Comparison of ENCODE assay signal across 8 mouse cellular contexts in genomic region chr8:77516845-77517244, GRCm38 (mm10). TPM values are rescaled to one million over a fixed set of nuclear protein-coding genes. Genes with fewer than 3 reads are reported as not detected.
DNase-seq lines count a peak whose midpoint lies in the region; ATAC-seq and TF ChIP-seq lines count a peak whose summit lies in the region.

No protein-coding gene starts in this region.

- DNase-seq in thymus, adult 2 months: peak; percentile 25
- DNase-seq in thymus, postnatal 0 days (ENCODE audit: low spot score): no peak
- DNase-seq in embryo, embryonic 10.5 days (ENCODE audit: low spot score): peak; percentile 61
- DNase-seq in hindbrain, embryonic 14.5 days (ENCODE audit: low spot score): no peak
- DNase-seq in liver, embryonic 11.5 days (ENCODE audit: low spot score): no peak
- DNase-seq in gastrocnemius, adult 8-10 months (ENCODE audit: low spot score in 2 of 2): no peak
- DNase-seq in left cerebral cortex, postnatal 14 days (ENCODE audit: low spot score in 2 of 2): no peak

- H3K36me3 ChIP-seq in thymus, adult 2 months (ENCODE audit: control insufficient read depth, insufficient read depth, low read length): no peaks in the 10 kb centered on the region
- H3K36me3 ChIP-seq in hindbrain, embryonic 14.5 days (replicated peaks; ENCODE audit: control insufficient read depth, insufficient read depth): no peaks in the 10 kb centered on the region
- H3K36me3 ChIP-seq in liver, embryonic 11.5 days (ENCODE audit: control insufficient read depth, insufficient read depth, low read length): no peaks in the 10 kb centered on the region
- no peaks in the 10 kb centered on the region for H3K36me3 ChIP-seq in stomach, embryonic 16.5 days (ENCODE audit: control insufficient read depth, insufficient read depth, low read length)

- H3K4me3 ChIP-seq in thymus, adult 2 months (ENCODE audit: control insufficient read depth, insufficient read depth, low read length): peak overlapping the region; percentile 99
- peak overlapping the region; percentile 69 for H3K4me3 ChIP-seq in hindbrain, embryonic 14.5 days (replicated peaks; ENCODE audit: low read length)
- peak overlapping the region; percentile 85 for H3K4me3 ChIP-seq in liver, embryonic 11.5 days (ENCODE audit: low read depth, low read length)
- peak overlapping the region; percentile 62 for H3K4me3 ChIP-seq in stomach, embryonic 16.5 days (replicated peaks; ENCODE audit: low read length)

- H3K27me3 ChIP-seq in thymus, adult 2 months (ENCODE audit: control insufficient read depth, insufficient read depth, low read length): no peaks in the 10 kb centered on the region
- peaks cover 9% of the 10 kb centered on the region; the same call in 1 of the 2 replicates for H3K27me3 ChIP-seq in hindbrain, embryonic 14.5 days (ENCODE audit: control insufficient read depth, insufficient read depth, low read length)
- H3K27me3 ChIP-seq in liver, embryonic 11.5 days (replicated peaks; ENCODE audit: control insufficient read depth, insufficient read depth, low read length): no peaks in the 10 kb centered on the region
- H3K27me3 ChIP-seq in stomach, embryonic 16.5 days (ENCODE audit: control insufficient read depth, insufficient read depth, low read length): no peaks in the 10 kb centered on the region

- ATAC-seq in hindbrain, embryonic 14.5 days (ENCODE audit: low FRiP score): no peak
- ATAC-seq in liver, embryonic 11.5 days (replicated peaks; ENCODE audit: low FRiP score): no peak
- no peak for ATAC-seq in stomach, embryonic 16.5 days (ENCODE audit: insufficient read depth, low FRiP score)

- TF ChIP-seq POLR2A in thymus, adult 2 months (IDR thresholded peaks at IDR 0.05; ENCODE audit: control insufficient read depth, extremely low read depth, insufficient read depth, low read length, poor library complexity): no peak

- H3K27ac ChIP-seq in thymus, adult 2 months (ENCODE audit: control insufficient read depth, insufficient read depth, low read length): no peak overlapping the region
- no peak overlapping the region for H3K27ac ChIP-seq in hindbrain, embryonic 14.5 days
- H3K27ac ChIP-seq in liver, embryonic 11.5 days (ENCODE audit: low read depth, low read length): no peak overlapping the region
- H3K27ac ChIP-seq in stomach, embryonic 16.5 days (ENCODE audit: low read length): peak overlapping the region; percentile 82; the same call in 1 of the 2 replicates

- peak overlapping the region; percentile 65 for H3K9ac ChIP-seq in hindbrain, embryonic 14.5 days
- H3K9ac ChIP-seq in liver, embryonic 11.5 days (ENCODE audit: low read depth, low read length): peak overlapping the region; percentile 90
- H3K9ac ChIP-seq in stomach, embryonic 16.5 days (ENCODE audit: low read length): peak overlapping the region; percentile 84

- peak overlapping the region; percentile 97 for H3K4me2 ChIP-seq in hindbrain, embryonic 14.5 days (replicated peaks)
- peak overlapping the region; percentile 89 for H3K4me2 ChIP-seq in liver, embryonic 11.5 days
- peak overlapping the region; percentile 78 for H3K4me2 ChIP-seq in stomach, embryonic 16.5 days (ENCODE audit: low read depth, low read length)

- WGBS in thymus, adult 2 months: 9% methylated on average over 10 of the region's 10 CpGs
- whole genome bisulfite sequencing in hindbrain, embryonic 14.5 days: 9% methylated on average over 10 of the region's 10 CpGs
- WGBS in liver, embryonic 11.5 days: 5% methylated on average over 10 of the region's 10 CpGs
- 3% methylated on average over 10 of the region's 10 CpGs for WGBS in stomach, embryonic 16.5 days

- H3K4me1 ChIP-seq in thymus, adult 2 months (replicated peaks; ENCODE audit: control insufficient read depth, insufficient read depth, low read length): peaks cover 10% of the 10 kb centered on the region
- peaks cover 11% of the 10 kb centered on the region; the same call in 1 of the 2 replicates for H3K4me1 ChIP-seq in hindbrain, embryonic 14.5 days (replicated peaks; ENCODE audit: control insufficient read depth, insufficient read depth, low read length)
- peaks cover 22% of the 10 kb centered on the region for H3K4me1 ChIP-seq in liver, embryonic 11.5 days (replicated peaks; ENCODE audit: control insufficient read depth, insufficient read depth, low read length)
- H3K4me1 ChIP-seq in stomach, embryonic 16.5 days (ENCODE audit: control insufficient read depth, insufficient read depth, low read length): peaks cover 27% of the 10 kb centered on the region

- H3K9me3 ChIP-seq in hindbrain, embryonic 14.5 days (ENCODE audit: control insufficient read depth, low read length): no peaks in the 10 kb centered on the region
- no peaks in the 10 kb centered on the region for H3K9me3 ChIP-seq in liver, embryonic 11.5 days (ENCODE audit: control insufficient read depth, low read length)
- H3K9me3 ChIP-seq in stomach, embryonic 16.5 days (replicated peaks; ENCODE audit: control insufficient read depth, low read length): no peaks in the 10 kb centered on the region

- intact Hi-C loops in left cerebral cortex, postnatal 14 days (cut with DNase I): loop anchor here (5.0 kb wide), 1 partner anchor 95 kb away; no protein-coding TSS in a partner anchor

- TF ChIP-seq CTCF in thymus, adult 2 months (IDR thresholded peaks at IDR 0.05; ENCODE audit: borderline replicate concordance, control insufficient read depth, extremely low read depth, insufficient read depth, low read length, poor library complexity): no peak

RNA-seq across cellular contexts. Expression of gene Arhgap10, which starts 0.9 kb away (rescaled TPM):
- 12.9 and 13.2 TPM in 2 replicates for polyA plus RNA-seq in thymus, adult 2 months (2012; rRNA removed)
- 16.5 and 17.8 TPM in 2 replicates for polyA plus RNA-seq in thymus, postnatal 0 days (2015; fragmentation: Nextera tagmentation; extraction: Ambion mirVana)
- polyA plus RNA-seq in hindbrain, embryonic 14.5 days (2014; fragmentation: Nextera tagmentation; extraction: Ambion mirVana): 5.1 and 5.4 TPM in 2 replicates
- polyA plus RNA-seq in liver, embryonic 11.5 days (2014; fragmentation: Nextera tagmentation; extraction: Ambion mirVana): 20.1 and 20.2 TPM in 2 replicates
- polyA plus RNA-seq in stomach, embryonic 16.5 days (2015; fragmentation: Nextera tagmentation; extraction: Ambion mirVana): 32.8 and 33.4 TPM in 2 replicates
- 10 to 100 TPM; 38.4 to 43.4 (median 41.2) TPM for total RNA-seq in gastrocnemius, adult 8-10 months (2022)
- 10 to 100 TPM; 15.8 to 20.1 TPM for total RNA-seq in left cerebral cortex, postnatal 14 days (2021)

RNA-seq across cellular contexts. Expression of gene Prmt9, which starts 32.4 kb away (rescaled TPM):
- 15.3 and 15.5 TPM in 2 replicates for polyA plus RNA-seq in thymus, adult 2 months (2012; rRNA removed)
- 23.8 and 25.8 TPM in 2 replicates for polyA plus RNA-seq in thymus, postnatal 0 days (2015; fragmentation: Nextera tagmentation; extraction: Ambion mirVana)
- polyA plus RNA-seq in hindbrain, embryonic 14.5 days (2014; fragmentation: Nextera tagmentation; extraction: Ambion mirVana): 27.3 and 29.4 TPM in 2 replicates
- polyA plus RNA-seq in liver, embryonic 11.5 days (2014; fragmentation: Nextera tagmentation; extraction: Ambion mirVana): 17.0 and 21.3 TPM in 2 replicates
- polyA plus RNA-seq in stomach, embryonic 16.5 days (2015; fragmentation: Nextera tagmentation; extraction: Ambion mirVana): 16.7 and 17.7 TPM in 2 replicates
- total RNA-seq in gastrocnemius, adult 8-10 months (2022): 1 to 10 TPM; 7.1 to 8.7 (median 8.1) TPM
- 10 to 100 TPM; 21.9 to 22.0 TPM for total RNA-seq in left cerebral cortex, postnatal 14 days (2021)

Comparison
In these comparisons a context has a peak if more than half of its experiments do, and no peak if none do; other contexts are left out.
1. DNase-seq: peak in thymus, adult 2 months (single experiment) and embryo, embryonic 10.5 days (single experiment); none in thymus, postnatal 0 days (single experiment), hindbrain, embryonic 14.5 days (single experiment), liver, embryonic 11.5 days (single experiment), gastrocnemius, adult 8-10 months (0 of 2) and left cerebral cortex, postnatal 14 days (0 of 2).
2. Peak in every context shown above with its lines, with median percentiles within 50 percentile points of each other: H3K4me3 ChIP-seq, H3K4me2 ChIP-seq and H3K9ac ChIP-seq.